Mouse (Mus musculus): Measurements from ENCODE around the gene Ints1. TPM values are rescaled to one million over a fixed set of nuclear protein-coding genes. Genes with fewer than 3 reads are reported as not detected.

The Ints1 gene
- 64.4 and 70.8 TPM in 2 replicates for polyA plus RNA-seq (2012; rRNA removed)

DNA sequence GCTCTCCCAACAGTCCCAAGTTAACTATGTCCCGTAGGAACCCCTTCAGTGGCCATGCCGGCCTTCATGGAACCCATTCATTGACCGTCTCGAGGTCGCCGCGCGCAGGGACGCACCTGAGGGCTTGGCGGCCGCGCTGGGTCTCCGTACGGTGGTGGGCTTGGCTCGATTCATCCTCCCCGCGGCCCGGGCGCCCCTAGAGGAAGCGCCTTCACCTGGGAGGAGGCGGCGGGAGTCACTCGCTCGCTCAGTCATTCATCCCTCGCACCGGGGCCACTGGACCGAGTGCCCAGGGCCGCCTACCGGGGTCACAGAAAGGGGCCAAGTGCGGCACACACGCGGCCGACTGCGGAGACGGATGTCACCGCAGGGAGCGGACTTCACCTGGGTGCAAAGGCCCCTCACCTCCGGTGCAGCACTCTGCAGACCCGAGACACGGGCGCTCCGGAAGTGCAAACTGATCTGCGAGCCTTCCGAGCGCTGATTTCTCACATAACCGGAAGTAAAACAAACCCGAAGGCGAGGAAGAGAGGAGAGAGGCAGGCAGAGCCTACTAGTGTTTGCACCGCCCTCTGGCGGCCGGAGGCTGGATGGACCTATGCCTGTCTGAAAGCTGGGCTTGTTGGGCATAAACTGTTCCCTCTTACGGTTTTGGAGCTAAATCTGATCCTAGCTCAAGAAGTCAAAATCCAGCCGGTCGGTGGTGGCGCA, at the start of gene Ints1:
Gene Ints1, minus strand, starts transcription at position 459 of the 711 bp plus-strand sequence.
- WGBS, result under 1% methylated on average over 55 of the region's 55 CpGs
- TF ChIP-seq POLR2A (IDR thresholded peaks at IDR 0.05; ENCODE audit: borderline replicate concordance, insufficient read depth, low read length), result peak; percentile 79
- peak; percentile 89 for TF ChIP-seq CTCF (IDR thresholded peaks at IDR 0.05; ENCODE audit: borderline replicate concordance, insufficient read depth, low read depth, low read length)
- Histone ChIP-seq H3K27ac (ENCODE audit: insufficient read depth, low read length) (0 out of 2 replicates have a peak within 1 kb of the TSS, but pooled peaks have one; percentile 51), H3K4me3 (replicated peaks; ENCODE audit: insufficient read depth, low read depth, low read length) (peak within 1 kb of the TSS; percentile 87), H3K4me1 (ENCODE audit: control insufficient read depth, insufficient read depth, low read length) (0 out of 2 replicates have a peak, but pooled peaks cover 4% of the 10 kb centered on the region), H3K27me3 (ENCODE audit: control insufficient read depth, insufficient read depth, low read length) (no peaks in the 10 kb centered on the region)
- DNase-seq, result peak; percentile 95

DNA sequence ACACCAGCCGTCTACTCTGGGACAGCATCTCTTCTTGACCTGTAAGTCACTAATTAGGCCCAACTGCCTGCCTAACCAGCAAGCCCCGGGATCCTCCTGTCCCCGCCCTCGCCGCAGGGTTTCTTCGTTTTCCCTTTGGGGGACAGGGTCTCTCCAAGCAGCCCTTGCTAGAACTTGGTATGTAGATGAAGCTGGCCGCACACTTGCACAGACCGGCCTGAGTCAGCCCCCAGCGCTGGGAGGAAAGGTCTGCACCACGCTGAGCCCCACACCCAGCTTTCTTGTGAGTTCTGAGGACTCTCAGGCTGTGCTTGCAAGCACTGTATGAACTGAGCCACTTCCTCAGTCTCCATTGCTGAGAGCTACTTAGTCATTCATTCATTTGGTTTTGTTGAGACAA, 49.1 kb upstream of the Ints1 start:
- no peak for DNase-seq
- H3K27ac ChIP-seq (ENCODE audit: insufficient read depth, low read length), result no peak overlapping the region
- WGBS, result 86% methylated on average over 10 of the region's 10 CpGs
- TF ChIP-seq POLR2A (IDR thresholded peaks at IDR 0.05; ENCODE audit: borderline replicate concordance, insufficient read depth, low read length), result no peak
- TF ChIP-seq CTCF (IDR thresholded peaks at IDR 0.05; ENCODE audit: borderline replicate concordance, insufficient read depth, low read depth, low read length), result no peak
- no peak overlapping the region for H3K4me3 ChIP-seq (replicated peaks; ENCODE audit: insufficient read depth, low read depth, low read length)
- no peaks in the 10 kb centered on the region for H3K27me3 ChIP-seq (ENCODE audit: control insufficient read depth, insufficient read depth, low read length)
- H3K4me1 ChIP-seq (ENCODE audit: control insufficient read depth, insufficient read depth, low read length), result 0 out of 2 replicates have a peak, but pooled peaks cover 4% of the 10 kb centered on the region

DNA sequence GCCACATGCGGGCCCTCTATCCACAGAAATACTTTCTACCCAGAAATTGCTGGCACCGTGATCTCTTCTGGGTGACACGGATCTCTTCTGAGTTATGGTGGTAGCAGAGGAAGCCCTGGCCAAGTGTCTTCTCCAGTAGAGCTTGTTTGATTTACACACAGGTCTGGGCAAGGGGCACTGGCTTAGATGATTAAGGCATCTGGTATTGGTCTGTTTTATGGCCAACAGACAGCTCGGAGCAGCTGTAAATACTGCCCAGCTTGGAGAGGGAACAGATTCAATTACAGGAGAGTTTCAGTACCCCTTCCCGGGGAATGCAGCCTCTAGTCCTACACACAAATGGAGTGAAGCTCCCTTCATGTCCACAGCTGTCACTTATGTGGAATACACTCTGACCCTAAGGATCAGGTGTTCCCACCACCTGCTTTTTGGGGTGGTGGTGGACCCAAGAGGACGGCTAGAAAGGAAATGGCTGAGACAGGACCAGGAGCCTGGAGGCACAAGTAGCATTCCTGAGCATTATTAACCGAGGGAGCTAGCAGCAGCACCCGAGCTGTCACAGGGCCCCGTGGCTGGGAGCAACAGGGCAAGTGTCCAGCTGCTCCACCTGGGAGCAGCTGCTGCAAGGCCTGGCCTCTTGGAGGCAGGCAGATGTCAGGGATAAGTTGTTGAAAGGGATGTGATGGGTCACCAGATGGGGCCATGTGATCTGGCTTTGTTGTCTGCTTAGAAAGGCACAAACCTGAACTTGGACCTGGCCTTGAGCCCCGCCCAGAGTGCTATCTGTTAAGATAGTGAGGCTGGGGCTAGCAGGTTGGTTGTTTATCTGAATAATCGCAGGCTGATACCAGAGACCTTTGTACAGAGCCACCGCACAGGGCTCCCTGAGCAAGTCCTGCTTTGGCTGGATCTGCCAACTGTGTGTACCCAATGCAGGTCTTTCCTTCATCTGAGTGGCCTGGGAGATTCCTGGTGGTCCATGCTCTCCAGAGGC, 46.3 kb upstream of the Ints1 start:
- 0 out of 2 replicates have a peak, but pooled peaks cover 4% of the 10 kb centered on the region for H3K4me1 ChIP-seq (ENCODE audit: control insufficient read depth, insufficient read depth, low read length)
- H3K27me3 ChIP-seq (ENCODE audit: control insufficient read depth, insufficient read depth, low read length), result no peaks in the 10 kb centered on the region
- TF ChIP-seq POLR2A (IDR thresholded peaks at IDR 0.05; ENCODE audit: borderline replicate concordance, insufficient read depth, low read length), result no peak
- TF ChIP-seq CTCF (IDR thresholded peaks at IDR 0.05; ENCODE audit: borderline replicate concordance, insufficient read depth, low read depth, low read length), result no peak
- no peak overlapping the region for H3K27ac ChIP-seq (ENCODE audit: insufficient read depth, low read length)
- no peak overlapping the region for H3K4me3 ChIP-seq (replicated peaks; ENCODE audit: insufficient read depth, low read depth, low read length)
- no peak for DNase-seq
- 75% methylated on average over 12 of the region's 12 CpGs for whole genome bisulfite sequencing

DNA sequence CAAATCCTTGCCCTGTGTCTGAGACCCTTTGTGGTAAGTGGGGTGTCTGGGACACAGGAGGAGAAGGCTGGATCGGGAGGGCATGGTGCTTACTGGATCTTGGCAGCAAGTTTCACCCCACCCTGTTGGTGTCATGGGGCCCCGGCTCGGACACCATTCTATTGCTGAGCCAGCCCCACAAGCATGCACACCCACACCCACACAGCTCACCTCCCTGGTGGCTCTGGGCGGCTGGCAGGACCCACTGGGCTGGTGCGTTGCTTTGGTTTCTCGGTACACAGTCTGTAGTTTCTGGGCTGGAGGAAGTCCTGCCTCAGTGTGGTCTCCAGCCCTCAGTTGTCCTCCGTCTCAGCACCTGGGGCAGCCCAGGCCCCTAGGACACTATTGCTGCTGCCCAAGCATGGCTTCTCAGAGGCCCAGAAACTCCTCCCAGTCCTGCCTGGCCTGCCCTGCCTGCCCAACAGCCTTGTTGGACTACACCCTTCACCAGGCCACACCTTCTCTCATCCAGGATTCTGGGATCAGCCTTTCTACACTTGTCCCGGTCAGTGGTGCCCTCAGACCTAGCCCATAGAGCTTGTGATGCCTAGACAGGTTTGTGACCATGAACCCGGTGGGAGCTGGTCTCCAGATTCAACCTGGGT, 44.2 kb upstream of the Ints1 start, which contains the start of gene Tmem184a:
Gene Tmem184a, minus strand, starts transcription at position 380 of the 644 bp plus-strand sequence.
- Histone ChIP-seq H3K27me3 (ENCODE audit: control insufficient read depth, insufficient read depth, low read length) (no peaks in the 10 kb centered on the region), H3K4me1 (ENCODE audit: control insufficient read depth, insufficient read depth, low read length) (no peaks in the 10 kb centered on the region), H3K27ac (ENCODE audit: insufficient read depth, low read length) (no peak within 1 kb of the TSS), H3K4me3 (replicated peaks; ENCODE audit: insufficient read depth, low read depth, low read length) (no peak within 1 kb of the TSS)
- 78% methylated on average over 9 of the region's 9 CpGs for WGBS
- DNase-seq, result no peak
- TF ChIP-seq POLR2A (IDR thresholded peaks at IDR 0.05; ENCODE audit: borderline replicate concordance, insufficient read depth, low read length), result no peak
- no peak for TF ChIP-seq CTCF (IDR thresholded peaks at IDR 0.05; ENCODE audit: borderline replicate concordance, insufficient read depth, low read depth, low read length)

DNA sequence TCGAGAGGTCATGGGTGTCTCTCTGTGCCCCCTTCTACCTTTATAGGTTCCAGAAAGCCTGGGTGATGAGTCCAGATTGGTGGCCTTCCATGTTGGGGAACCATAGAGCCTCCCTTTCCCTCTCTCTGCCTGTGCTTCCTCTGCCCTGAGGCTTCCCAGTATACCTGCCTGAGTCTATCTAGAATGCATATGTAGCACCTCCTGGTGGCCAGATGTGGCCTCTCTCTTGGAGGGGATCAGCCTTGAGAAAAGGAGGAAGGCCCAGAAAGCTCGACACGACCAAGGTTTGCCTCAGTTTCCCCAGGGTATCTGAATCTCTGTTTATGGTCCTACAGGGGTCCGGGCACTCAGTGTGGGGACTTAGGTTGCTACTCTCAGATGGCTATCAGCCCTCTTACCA, 43.3 kb upstream of the Ints1 start:
- Histone ChIP-seq H3K27me3 (ENCODE audit: control insufficient read depth, insufficient read depth, low read length) (no peaks in the 10 kb centered on the region), H3K4me3 (replicated peaks; ENCODE audit: insufficient read depth, low read depth, low read length) (no peak overlapping the region), H3K4me1 (ENCODE audit: control insufficient read depth, insufficient read depth, low read length) (no peaks in the 10 kb centered on the region), H3K27ac (ENCODE audit: insufficient read depth, low read length) (no peak overlapping the region)
- TF ChIP-seq CTCF (IDR thresholded peaks at IDR 0.05; ENCODE audit: borderline replicate concordance, insufficient read depth, low read depth, low read length) (peak; percentile 27; the same call in 1 of the 2 replicates), POLR2A (IDR thresholded peaks at IDR 0.05; ENCODE audit: borderline replicate concordance, insufficient read depth, low read length) (no peak)
- WGBS, result 44% methylated on average over 4 of the region's 4 CpGs
- no peak for DNase-seq

DNA sequence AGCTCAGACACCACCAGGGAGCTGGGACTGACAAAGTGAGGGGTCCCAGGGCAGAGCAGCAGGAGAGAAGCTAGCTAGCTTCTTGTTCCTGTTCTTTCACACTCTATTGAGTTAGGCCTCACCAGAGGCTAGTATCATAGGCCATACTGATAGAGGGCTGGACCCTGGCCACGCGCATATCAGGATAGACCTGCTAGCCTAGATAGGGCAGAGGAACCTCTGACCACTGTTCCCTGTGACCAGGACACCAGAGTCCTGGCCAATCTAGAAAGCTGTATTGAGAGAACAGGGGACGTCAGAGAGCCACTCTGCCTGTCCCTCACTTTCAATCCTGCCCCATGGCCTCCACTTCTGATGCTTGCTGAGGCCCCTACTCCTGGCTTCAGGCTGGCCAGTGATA, 42.6 kb upstream of the Ints1 start:
- TF ChIP-seq POLR2A (IDR thresholded peaks at IDR 0.05; ENCODE audit: borderline replicate concordance, insufficient read depth, low read length) (no peak), CTCF (IDR thresholded peaks at IDR 0.05; ENCODE audit: borderline replicate concordance, insufficient read depth, low read depth, low read length) (no peak)
- no peaks in the 10 kb centered on the region for H3K27me3 ChIP-seq (ENCODE audit: control insufficient read depth, insufficient read depth, low read length)
- no peaks in the 10 kb centered on the region for H3K4me1 ChIP-seq (ENCODE audit: control insufficient read depth, insufficient read depth, low read length)
- 82% methylated on average over 3 of the region's 3 CpGs for WGBS
- no peak overlapping the region for H3K4me3 ChIP-seq (replicated peaks; ENCODE audit: insufficient read depth, low read depth, low read length)
- DNase-seq, result no peak
- no peak overlapping the region for H3K27ac ChIP-seq (ENCODE audit: insufficient read depth, low read length)

DNA sequence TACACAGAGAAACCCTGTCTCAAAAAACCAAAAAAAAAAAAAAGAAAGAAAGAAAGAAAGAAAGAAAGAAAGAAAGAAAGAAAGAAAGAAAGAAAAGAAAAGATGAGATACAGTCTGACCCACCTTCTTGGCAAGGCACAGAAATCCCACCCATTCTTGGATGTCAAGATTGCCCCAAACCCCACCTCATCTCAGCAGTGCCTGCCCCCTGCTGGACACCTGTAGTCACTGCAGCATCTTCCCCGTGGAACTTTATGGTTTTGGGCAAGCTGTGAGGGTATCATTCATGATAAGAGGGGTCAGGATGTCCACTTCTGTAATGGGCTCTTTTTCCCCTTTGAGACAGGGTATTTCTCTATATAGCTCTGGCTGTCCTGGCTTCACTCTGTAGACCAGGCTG, 41.8 kb upstream of the Ints1 start:
- WGBS, result 9% methylated on average over 1 of the region's 1 CpGs
- TF ChIP-seq POLR2A (IDR thresholded peaks at IDR 0.05; ENCODE audit: borderline replicate concordance, insufficient read depth, low read length), result no peak
- peak; percentile 71 for TF ChIP-seq CTCF (IDR thresholded peaks at IDR 0.05; ENCODE audit: borderline replicate concordance, insufficient read depth, low read depth, low read length)
- DNase-seq, result no peak

More for the DNA sequence above, 41.8 kb upstream of the Ints1 start:
- H3K4me1 ChIP-seq (ENCODE audit: control insufficient read depth, insufficient read depth, low read length), result no peaks in the 10 kb centered on the region
- no peak overlapping the region for H3K27ac ChIP-seq (ENCODE audit: insufficient read depth, low read length)
- no peaks in the 10 kb centered on the region for H3K27me3 ChIP-seq (ENCODE audit: control insufficient read depth, insufficient read depth, low read length)
- H3K4me3 ChIP-seq (replicated peaks; ENCODE audit: insufficient read depth, low read depth, low read length), result no peak overlapping the region

All from cerebellum, adult 2 months (tissue).